Mouse (Mus musculus) stomach, postnatal 0 days (tissue): ENCODE measurements around the gene Fdps.

Source experiments
- CTCF ChIP-seq: IDR thresholded peaks from 2 replicates; pipeline ENCODE4 v1.5.1; 2016; ENCODE audit warnings: antibody characterized with exemption, low read depth, mild to moderate bottlenecking, moderate library complexity
- EP300 ChIP-seq: optimal IDR thresholded peaks from 2 replicates; pipeline ENCODE3; 2016; ENCODE audit warnings: antibody characterized with exemption

GRCm38 (mm10) chr3:89090694-89091655 lies 10.8 kb downstream of the Fdps start:
- TF ChIP-seq CTCF: peak; percentile 87
- peak; percentile 5 for TF ChIP-seq EP300
